Mouse (Mus musculus): ENCODE measurements around the gene Cyp2c40.

DNA sequence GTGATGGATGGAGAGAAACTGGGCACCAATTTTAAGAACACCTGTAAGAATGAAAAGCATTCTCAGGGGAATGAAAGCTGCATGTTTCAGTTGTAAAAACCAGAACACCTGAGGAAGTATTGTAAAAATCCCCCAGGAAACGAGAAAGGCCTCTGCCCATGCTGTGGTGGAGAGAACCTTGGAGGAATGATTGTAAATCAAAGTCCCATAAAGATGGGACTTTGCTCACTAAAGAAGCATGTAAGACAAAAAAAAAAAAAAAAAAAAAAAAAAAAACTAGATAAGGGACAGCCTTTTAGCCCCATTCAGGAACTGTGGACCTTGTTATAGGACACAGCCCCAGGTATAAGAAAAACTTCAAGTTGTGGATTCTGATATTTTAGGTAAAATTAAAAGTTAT is 67.3 kb downstream of the Cyp2c40 start:
- TF ChIP-seq TAL1 (IDR thresholded peaks at IDR 0.05; ENCODE audit: low read length) (no peak), GATA1 (IDR thresholded peaks at IDR 0.05; ENCODE audit: low read length) (no peak)
